Mouse (Mus musculus) urinary bladder, adult 2 months (tissue): ENCODE measurements around the gene Aplp2. TPM values are rescaled to one million over a fixed set of nuclear protein-coding genes. Genes with fewer than 3 reads are reported as not detected.
A peak's percentile ranks its signal among the peaks of the same experiment; 100 is the strongest.
"Not testable (repeated sequence)": the region's sequence is repeated elsewhere in the genome, so short reads cannot be mapped to it uniquely, and the experiment has no call there.

Experiments
- DNase-seq: peaks from one replicate; pipeline ENCODE4 v3.0.0; 2022; ENCODE audit warnings: low spot score
- polyA plus RNA-seq: library from polyadenylated mRNA; depleted of rRNA; stranded (reverse); fragments of >200 nt; gene quantifications from 2 replicates; pipeline ENCODE4 v1.2.3, GENCODE M21; 2012

Aplp2 gene
- polyA plus RNA-seq, 1 experiment: 943 TPM

- DNase-seq: no peak
Measured at GRCm38 (mm10) chr9:31181291-31182085, 30.1 kb downstream of the Aplp2 start.

- no peak for DNase-seq
Measured at GRCm38 (mm10) chr9:31177692-31178091, 33.9 kb downstream of the Aplp2 start.

DNA sequence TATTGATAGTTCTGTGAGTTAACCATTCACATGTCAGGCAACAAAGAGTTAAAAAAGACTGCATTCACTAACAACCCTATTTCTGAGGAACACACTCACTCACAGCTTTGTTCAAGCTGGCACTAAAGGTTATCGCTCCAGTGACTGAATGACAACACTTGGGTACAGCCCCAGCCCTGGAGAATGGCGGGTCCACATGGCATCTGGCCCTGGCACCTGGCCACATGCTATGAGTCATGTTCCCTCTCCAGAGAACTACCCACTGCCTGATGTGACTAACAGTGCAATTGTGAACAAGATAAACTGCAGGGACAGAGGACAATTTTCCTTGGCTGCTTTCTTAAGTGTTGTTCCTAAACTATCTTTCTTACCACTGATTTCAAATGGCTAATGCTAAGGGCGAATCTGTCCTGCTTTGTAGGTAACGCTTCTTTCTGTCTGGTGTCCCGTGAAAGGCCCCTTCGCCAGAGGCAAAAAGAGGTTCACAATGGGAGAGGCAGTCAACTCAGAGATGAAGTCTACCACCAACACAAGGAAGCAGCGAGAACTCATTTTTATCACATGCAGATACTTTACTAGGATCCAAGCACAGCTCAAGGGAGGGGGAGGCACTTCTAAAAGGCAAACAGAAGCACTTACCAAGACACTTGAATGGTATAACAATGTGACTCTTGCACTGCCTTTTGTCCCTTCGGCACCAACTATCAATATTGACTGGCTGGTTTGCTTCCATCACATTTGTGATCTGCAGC is 35.1 kb downstream of the Aplp2 start:
- DNase-seq: peak; percentile 81

- DNase-seq: no peak
Measured at GRCm38 (mm10) chr9:31175978-31176377, 35.6 kb downstream of the Aplp2 start.

DNA sequence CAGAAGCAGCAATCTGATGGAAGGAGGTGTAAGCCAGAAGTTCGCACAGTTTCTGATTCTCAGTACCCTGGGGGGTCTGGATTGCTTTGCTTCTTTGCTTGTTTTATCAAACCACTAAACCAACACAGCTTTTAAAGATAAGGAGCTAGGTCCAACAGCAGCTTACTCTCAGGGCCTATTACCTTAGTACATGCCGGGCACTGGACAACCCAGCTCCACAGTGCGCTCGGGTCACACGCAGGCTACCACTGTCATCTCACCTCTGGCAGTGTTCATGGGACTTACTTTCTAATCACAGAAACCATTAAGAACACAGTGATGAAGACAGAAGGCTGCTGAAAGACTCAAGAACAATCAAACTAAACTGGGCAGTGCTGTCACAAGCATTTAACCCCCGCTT is 36.3 kb downstream of the Aplp2 start:
- no peak for DNase-seq

DNA sequence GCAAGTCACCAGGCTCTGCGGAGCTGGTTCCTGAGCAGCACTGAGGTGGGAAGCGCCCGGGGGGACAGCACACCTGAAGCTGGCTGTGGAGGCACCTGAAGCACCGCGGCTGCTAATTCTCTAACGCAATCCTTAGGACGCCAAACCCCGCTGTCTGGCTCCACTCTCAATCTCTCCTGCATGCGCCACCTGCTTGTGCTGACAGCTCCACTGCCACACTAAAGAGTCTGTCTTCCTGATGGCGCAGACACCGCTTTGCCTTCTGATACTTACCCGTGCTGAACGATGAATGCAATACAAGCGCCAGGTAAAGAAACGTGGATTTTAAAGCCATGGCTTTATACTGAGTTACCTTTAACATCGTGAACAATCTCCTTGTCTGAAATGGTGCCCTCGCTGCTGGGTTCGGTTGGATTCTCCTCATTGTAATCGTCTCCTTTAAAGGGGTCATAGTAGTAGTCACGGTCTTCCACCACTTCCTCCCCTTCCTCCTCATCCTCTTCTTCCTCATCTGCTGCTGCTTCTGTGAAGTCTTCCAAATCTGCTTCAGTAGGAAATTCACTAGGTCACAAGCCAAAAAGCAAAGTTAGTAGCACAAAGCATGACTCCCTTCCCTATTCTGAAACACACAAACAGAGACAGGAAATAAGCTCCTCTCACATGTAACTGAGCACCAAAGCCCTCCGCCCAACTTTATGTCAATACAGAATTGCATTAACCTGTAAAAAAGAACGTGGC is 43.1 kb downstream of the Aplp2 start:
- DNase-seq: no peak

DNA sequence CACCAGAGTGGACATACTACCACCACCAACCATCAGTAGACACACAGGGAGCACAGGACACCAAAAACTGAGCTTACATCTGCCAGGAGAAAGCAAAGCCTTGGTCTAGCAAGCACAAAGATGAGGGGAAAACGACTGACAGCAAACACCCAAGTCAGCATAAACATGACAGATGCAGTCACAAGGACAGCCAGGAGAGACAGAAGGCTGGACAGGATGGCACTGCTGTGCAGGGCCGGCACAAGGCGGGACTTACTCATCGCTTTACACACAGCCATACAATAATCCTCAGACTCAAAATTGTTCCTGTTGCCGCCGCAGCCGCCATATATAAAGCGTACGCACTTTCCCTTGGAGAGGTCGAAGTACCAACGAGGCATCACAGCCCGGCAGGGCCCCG is 44.3 kb downstream of the Aplp2 start:
- no peak for DNase-seq

DNA sequence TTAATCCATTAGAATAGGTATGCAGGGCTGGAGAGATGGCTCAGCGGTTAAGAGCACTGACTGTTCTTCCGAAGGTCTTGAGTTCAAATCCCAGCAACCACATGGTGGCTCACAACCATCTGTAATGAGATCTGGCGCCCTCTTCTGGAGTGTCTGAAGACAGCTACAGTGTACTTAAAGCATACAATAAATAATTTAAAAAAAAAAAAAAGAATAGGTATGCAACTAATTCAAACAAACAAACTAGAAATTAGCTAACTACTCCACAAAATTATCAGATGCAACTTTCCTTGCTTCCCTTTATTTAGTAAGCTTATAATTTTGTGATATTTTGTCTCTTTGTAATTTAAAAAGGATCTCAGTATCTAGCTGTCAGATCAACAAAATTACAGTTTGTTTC is 46.1 kb downstream of the Aplp2 start:
- DNase-seq: not testable (repeated sequence)

DNA sequence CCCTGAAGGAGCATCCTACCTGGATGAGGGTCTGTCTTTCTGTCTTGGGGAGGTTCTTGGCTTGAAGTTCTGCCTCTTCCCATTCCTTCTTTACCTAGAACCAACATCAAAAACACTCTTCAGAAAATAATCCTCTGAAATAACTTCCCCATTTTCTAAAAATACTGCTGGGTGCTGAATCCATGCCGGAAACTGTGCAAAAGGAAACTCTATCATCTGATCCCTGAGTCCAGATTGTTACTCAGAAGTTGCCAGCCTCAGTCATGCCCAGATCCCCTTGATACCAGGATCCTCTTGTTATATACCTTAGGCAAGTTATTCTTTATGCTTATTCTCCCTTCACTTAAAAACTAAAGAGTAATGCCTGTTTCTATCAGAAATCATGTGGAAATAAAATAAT is 48.3 kb downstream of the Aplp2 start:
- DNase-seq: no peak

GRCm38 (mm10) chr9:31162911-31163310 is 48.7 kb downstream of the Aplp2 start:
- DNase-seq: no peak

DNA sequence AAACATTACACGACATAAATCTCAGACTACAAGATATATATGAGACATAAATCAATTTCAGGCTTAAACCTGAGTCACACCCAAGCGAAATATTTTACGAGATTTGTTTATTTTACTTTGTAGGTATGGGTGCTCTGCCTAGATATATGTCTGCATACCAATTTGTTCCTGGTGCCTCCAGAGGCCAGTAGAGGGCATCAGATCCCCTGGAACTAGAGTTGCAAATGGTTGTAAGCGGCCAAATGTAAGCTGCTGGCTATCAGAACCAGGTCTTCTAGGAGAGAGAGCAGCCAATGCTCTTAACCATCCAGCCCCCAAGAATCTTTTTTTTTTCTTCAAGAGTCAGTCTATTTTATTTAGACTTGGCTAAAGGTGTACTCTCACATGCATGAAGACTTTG is 51.7 kb downstream of the Aplp2 start:
- DNase-seq: no peak

- no peak for DNase-seq
Measured at GRCm38 (mm10) chr9:31156594-31156993, 55.0 kb downstream of the Aplp2 start.

DNA sequence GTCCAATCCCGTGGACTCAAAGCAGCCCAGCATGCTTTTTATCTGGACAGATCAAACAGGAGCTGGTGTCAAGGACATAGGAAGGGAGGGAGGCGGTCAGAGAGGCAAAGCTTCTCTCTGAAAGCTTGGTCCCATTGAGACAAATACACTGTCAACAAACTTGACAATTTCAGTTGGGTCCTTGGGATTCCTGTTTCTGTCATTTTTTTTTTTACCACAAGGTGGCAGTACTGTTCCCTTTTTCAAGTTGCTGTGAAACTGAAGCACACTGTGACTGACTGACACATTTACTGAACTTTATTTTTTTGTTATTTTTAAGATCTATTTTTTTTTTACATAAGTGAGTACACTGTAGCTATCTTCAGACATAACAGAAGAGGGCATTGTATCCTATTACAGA is 60.6 kb downstream of the Aplp2 start:
- DNase-seq: no peak

- no peak for DNase-seq
Measured at GRCm38 (mm10) chr9:31148135-31148534, 63.5 kb downstream of the Aplp2 start.

DNA sequence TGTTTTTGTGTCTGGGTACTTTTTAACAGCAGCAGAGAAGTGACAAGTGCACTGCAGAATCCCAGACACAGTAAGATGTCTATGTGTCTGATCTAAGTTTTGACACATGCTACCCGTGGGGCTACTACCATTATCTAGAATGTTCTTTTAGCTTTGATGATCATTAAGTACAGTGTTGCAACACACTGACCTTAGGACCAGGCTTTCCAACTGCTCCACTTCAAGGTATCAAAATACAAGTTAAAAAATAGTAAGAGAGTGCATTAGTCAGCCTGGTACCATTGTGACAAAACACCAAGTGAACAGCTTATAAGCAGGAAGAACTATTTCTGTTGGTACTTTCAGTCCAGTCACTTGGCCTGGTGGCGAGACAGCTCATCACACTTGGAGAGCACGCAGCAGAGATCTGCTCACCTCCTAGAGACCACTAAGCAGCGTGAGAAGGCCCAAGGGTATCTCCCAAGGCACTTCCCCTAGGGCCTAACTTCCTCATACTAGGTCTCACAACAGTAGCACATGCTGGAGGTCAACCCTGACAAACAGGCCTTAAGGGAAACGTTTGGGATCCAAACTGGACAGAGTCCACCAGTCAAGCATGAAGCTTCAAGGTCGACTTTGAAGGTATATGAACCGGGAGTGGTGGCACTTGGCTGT is 66.2 kb downstream of the Aplp2 start:
- no peak for DNase-seq

DNA sequence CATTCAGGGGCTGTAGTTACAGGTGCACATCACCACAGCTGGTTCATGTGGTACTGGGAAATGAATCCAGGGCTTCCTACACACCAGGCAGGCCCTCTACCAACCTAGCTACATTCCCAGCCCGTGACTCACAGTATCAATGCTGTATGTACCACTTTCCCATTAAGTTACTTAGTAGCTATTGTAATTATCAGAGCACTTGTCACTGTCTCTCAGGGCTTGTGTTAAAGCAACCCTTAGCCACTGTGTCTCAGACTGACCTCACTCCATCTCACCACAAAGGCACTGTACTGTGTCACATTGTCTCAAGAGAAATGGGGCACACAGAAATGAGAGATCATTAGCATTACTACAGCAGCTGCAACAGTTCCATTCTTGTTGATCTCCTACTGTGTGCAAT is 68.7 kb downstream of the Aplp2 start:
- no peak for DNase-seq

DNA sequence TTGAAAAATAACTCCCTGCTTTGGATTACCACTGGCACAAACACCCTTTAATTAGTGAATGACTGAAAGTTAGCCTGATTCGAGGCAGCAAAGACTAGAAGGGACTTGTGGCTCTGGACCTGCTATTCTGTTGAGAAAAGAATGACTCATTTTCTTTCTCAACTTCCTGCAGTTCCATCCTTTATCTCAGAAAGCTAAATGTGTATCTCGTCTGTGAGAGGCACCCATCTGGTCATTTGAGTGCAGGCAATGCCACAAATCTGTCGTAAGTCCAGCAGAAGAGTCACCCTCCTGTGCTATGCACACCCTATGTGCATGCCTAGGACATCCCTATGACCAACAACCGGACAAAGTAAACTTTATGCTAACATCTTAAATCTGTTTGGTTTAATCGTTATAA is 78.5 kb downstream of the Aplp2 start:
- no peak for DNase-seq

DNA sequence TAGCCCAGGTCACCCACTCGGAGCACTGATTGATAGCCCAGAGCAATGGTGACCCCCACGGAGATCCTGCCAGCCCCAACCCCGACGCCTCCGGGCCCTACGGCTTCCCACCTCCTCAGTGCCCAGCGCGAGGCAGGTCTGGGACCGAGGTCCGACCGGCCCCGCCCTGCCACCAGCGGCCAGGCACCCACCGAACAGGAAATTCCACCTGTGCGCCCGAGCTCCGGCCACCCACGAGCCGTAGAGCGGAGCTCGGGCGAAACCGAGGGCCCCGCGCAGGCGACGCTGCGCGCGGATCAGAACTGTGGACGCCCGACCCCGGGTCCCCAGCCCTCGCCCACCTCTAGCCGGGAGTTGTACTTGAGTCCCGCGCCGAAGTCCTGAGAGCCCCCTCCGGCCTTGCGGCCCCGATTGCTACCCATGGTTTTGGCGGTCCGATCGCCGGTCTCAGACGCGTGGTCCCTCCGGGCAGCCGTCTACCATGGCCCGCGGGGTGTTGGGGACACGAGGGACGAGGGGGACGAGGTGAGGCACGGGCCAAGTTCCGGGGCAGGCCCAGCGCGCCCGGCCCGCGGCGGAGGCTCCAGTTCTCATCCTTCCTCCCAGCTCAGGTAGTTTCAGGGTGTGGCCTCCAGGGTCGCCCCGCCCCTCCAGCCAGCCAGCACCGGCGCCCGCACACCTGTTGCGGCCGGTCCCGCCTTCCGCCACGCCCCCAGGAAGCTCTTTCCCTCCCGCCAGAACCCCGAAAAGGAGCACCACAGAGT is 80.2 kb downstream of the Aplp2 start, which contains the start of gene St14:
TSS of gene St14 (minus strand) at position 649 of the 764 bp plus-strand sequence.
- DNase-seq: peak; percentile 66

DNA sequence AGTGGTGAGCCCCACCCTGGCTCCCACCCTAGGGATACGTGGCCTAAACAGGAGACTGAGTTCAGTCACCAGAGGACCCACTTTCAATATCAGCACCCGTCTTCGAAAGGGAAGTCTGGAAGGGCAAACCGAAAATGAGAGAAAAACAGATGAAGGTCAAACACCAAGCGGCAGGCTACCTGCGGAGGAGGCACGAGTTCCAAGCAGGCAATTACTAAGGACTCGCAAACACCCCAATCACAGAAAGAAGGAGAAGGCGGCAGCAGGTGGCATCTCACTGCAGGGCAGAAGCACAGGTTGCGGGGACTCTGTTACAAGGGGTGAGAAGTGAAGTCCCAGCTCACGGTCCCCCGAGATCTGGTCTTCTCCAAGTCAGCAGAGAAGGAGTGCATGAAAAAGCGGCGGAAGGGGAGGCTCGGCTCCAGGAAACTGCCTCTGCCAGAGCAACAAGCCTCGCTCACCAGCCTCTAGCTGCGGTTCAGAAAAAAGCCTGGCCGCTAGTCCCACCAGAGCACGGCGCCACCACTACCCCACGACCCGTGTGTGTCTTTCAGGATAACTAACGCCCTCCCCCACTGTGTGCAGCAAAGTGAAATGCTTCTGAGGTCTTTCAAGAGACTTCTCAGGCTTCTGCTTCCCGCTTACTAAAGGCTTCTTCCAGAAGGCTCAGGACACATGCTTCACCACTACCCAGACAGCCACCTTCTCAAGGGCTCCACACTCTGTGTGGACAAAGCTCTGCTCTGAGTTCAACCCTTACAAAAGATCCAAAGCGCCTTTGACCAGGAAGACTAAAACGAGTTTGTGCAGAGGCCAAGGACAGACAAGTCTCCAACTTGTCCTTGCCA is 81.0 kb downstream of the Aplp2 start:
- no peak for DNase-seq

- no peak for DNase-seq
Measured at GRCm38 (mm10) chr9:31129956-31130355, 81.7 kb downstream of the Aplp2 start.
